Mouse (Mus musculus): ENCODE results near the gene Rxfp1.

The Rxfp1 gene

DNA sequence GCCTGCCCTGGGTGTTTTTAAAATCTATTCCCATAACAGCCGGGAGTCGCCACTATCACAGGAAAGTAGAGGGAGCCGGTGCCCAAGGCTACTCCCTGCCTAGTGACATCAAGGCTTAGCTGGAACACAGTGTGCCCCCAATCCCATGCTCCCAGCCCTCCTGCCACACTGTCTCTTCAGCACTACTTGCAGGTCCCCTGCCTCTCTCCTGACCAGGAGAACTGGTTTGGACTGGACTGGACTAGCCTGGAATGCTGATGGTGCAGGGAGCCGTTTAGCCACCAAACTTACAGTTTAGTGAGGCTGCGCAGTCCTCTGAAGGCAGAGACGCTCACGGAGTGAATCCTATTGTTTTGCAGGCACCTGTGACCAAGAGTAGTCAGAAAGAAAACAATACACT lies 67.1 kb downstream of the Rxfp1 start:
- no peak for DNase-seq

- peak; percentile 76 for DNase-seq
Observed at GRCm38 (mm10) chr3:79664787-79665408, 72.8 kb downstream of the Rxfp1 start.

DNA sequence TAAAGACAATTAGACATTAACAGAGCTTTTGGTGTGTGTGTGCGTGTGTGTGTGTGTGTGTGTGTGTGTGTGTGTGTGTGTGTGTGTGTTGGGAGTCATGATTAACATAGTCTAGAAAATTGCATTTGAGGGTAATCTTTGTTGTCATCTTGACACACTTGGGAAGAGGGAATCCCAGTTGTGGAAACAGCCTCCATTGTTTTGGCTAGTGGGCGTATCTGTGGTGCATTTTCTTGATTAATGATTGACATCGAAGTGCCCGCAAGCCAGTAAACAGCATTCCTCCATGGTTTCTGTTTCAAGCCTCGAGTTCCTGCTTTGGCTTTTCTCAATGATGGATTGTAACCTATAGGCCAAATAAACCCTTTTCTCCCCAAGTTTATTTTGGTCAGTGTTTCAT lies 81.0 kb downstream of the Rxfp1 start:
- DNase-seq: no peak

DNA sequence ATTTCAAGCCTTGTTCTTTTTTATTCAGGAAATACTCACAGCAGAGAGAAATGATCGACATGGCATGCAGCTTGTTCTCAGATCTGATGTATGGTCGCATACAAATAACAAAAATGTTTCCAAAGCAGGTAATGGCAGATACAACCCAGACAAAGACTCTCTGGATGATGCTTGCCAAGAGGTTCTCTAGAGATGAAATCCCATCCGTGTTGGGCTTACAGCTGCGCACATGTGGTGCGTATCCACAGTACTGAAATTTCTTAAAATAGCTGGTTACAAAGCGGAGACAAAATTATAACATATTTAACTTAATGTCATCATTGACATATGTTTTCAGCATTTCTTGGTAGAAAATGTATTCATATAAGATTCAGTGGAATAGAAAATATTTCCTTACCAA lies 85.6 kb downstream of the Rxfp1 start:
- no peak for DNase-seq

DNA sequence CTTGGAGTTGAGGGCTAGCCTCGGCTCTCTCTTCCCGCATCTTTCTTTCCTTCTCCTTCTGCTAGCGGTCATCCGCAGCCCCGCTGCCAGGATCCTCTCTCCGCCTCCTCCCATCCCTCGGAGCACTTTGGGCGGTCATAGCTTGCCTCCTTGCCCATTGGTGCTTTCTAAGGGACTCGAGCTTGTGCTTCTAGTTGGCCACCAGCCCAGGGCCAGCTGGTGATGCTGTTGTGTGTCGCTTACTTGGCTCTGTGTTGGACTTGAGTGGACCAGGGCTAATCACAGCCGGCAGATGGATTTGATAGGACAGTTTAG lies 108.3 kb downstream of the Rxfp1 start, which contains the start of gene Etfdh:
Gene Etfdh, minus strand, starts transcription at position 85 of the 315 bp plus-strand sequence.
- peak; percentile 77 for DNase-seq

- DNase-seq: peak; percentile 99
Observed at GRCm38 (mm10) chr3:79628561-79629415, 108.9 kb downstream of the Rxfp1 start, which contains the start of gene 4930579G24Rik. TSS of gene 4930579G24Rik (plus strand) at chr3:79629079.

GRCm38 (mm10) chr3:79628182-79628560 lies 109.5 kb downstream of the Rxfp1 start:
- DNase-seq: peak; percentile 25

DNA sequence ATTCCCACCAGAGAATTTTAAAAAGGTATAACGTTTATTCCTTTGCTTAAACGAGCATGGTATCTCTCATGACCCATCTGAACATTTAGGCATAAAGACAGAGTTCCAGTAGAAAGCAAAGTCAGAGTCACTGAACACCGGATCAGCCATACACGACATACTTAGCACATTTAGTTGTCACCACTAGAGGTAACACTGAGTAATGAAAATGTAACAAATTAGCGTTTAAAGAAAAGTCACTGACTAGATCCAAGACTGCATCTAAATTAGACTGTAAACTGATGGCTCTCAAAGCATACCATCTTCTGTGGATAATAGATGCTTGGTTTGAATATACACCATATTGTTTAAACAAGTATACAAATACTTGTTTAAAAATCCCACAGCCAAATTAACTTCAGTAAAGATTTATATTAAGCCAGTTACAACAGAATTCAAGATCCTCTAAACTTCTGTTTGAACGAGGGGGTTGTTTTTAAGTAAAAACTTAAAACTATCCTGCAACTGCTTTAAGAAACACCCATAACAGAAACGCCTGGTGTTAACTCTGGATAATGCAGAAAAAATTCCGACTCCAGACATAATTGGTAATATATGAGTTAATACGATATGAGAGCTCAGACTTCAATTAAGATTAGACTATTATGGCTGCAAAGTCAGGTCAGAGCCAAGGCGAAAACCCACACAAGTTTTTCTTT lies 110.0 kb downstream of the Rxfp1 start:
- no peak for DNase-seq

DNA sequence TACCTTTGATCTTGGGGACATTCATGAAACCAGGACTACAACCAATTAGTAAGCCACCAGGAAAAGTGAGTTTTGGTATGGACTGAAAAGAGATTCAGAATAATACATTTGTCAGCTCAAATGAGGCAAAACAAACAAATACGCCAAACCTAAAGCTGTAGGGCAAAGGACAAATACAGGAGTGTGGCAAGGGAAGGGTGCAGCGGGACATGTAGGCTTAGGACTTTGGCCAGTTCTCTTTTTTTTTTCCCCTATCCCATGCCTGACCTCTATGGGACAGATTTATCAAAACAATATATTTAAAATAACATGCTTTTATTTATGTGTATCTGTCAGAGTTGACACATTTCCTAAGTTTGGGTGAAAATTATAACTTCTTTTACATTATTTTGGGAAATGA lies 127.8 kb downstream of the Rxfp1 start:
- no peak for DNase-seq

DNA sequence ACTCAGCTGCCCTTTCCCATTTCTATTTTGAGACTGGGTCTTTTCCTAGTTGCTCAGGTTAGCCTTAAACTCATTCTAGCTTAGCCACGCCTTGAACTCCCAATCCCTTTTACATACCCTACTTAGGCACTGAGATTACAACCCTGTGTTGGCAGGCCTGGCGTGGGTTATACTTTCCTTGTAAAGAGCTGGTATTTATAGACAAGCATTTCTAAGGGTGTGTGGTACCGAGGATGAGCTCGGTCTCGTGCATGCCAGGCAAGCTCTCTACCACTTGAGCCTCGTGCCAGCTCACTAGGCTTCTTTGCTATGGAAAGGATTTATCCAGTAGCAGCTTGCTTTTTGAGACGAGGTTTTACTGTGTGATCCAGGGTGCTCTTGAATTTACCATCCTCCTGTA lies 142.2 kb downstream of the Rxfp1 start:
- no peak for DNase-seq

GRCm38 (mm10) chr3:79591793-79592471 lies 145.7 kb downstream of the Rxfp1 start:
- peak; percentile 21 for DNase-seq

Data from embryo, embryonic 11 days (tissue).